Mouse (Mus musculus): ENCODE measurements at regions not wholly inside any gene's neighbourhood (a gene's known extent, or its start where the extent isn't known, plus 50 kb on each side); places are given as distances from the start of the nearest gene placed in this dataset.

GRCm38 (mm10) chr16:93110912-93111311 is 285.0 kb upstream of the Runx1 start:
- DNase-seq, result no peak

GRCm38 (mm10) chr16:93110451-93110850 is 284.5 kb upstream of the Runx1 start:
- DNase-seq, result no peak

GRCm38 (mm10) chr16:93109683-93110407 is 283.9 kb upstream of the Runx1 start:
- DNase-seq, result no peak

GRCm38 (mm10) chr16:93107524-93107845 is 281.5 kb upstream of the Runx1 start:
- DNase-seq, result no peak

- no peak for DNase-seq
These were observed 281.0 kb upstream of the Runx1 start for GRCm38 (mm10) chr16:93106811-93107523.

- no peak for DNase-seq
These were observed 276.2 kb upstream of the Runx1 start for GRCm38 (mm10) chr16:93102174-93102573.

GRCm38 (mm10) chr16:93098057-93098456 is 272.1 kb upstream of the Runx1 start:
- no peak for DNase-seq

GRCm38 (mm10) chr16:93096175-93096574 is 270.2 kb upstream of the Runx1 start:
- DNase-seq, result no peak

- DNase-seq, result peak; percentile 23 to 36
These were observed 266.8 kb upstream of the Runx1 start for GRCm38 (mm10) chr16:93092796-93093195.

- DNase-seq, result no peak
These were observed 259.4 kb upstream of the Runx1 start for GRCm38 (mm10) chr16:93085227-93085883.

GRCm38 (mm10) chr16:93083756-93084155 is 257.8 kb upstream of the Runx1 start:
- no peak for DNase-seq

- no peak for DNase-seq
These were observed 257.2 kb upstream of the Runx1 start for GRCm38 (mm10) chr16:93083142-93083541.

- DNase-seq, result no peak
These were observed 255.6 kb upstream of the Runx1 start for GRCm38 (mm10) chr16:93081533-93081932.

- DNase-seq, result peak; percentile 38 to 58
These were observed 253.9 kb upstream of the Runx1 start for GRCm38 (mm10) chr16:93079660-93080390.

GRCm38 (mm10) chr16:93078909-93079308 is 253.0 kb upstream of the Runx1 start:
- no peak for DNase-seq

- DNase-seq, result no peak
These were observed 249.5 kb upstream of the Runx1 start for GRCm38 (mm10) chr16:93075488-93075887.

GRCm38 (mm10) chr16:93072156-93072555 is 246.2 kb upstream of the Runx1 start:
- DNase-seq, result peak; percentile 52 to 56

- DNase-seq, result no peak
These were observed 245.8 kb upstream of the Runx1 start for GRCm38 (mm10) chr16:93071726-93072125.

- DNase-seq, result no peak
These were observed 240.9 kb upstream of the Runx1 start for GRCm38 (mm10) chr16:93066821-93067220.

- DNase-seq, result no peak
These were observed 235.7 kb upstream of the Runx1 start for GRCm38 (mm10) chr16:93061475-93062179.

GRCm38 (mm10) chr16:93056295-93056694 is 230.3 kb upstream of the Runx1 start:
- DNase-seq, result no peak

GRCm38 (mm10) chr16:93055545-93055944 is 229.6 kb upstream of the Runx1 start:
- no peak for DNase-seq

- DNase-seq, result no peak
These were observed 225.3 kb upstream of the Runx1 start for GRCm38 (mm10) chr16:93051233-93051632.

Measured in lung, postnatal 4 days (tissue).